Mouse (Mus musculus) erythroblast, embryonic 14.5 days (primary cell): ENCODE measurements around the gene Fibcd1.

ENCODE experiments used
- GATA1 ChIP-seq: IDR thresholded peaks from 2 replicates; pipeline ENCODE4 v1.6.1; 2012; ENCODE audit warnings: low read length, inconsistent platforms, mixed read lengths
- TAL1 ChIP-seq: IDR thresholded peaks from 3 replicates; pipeline ENCODE4 v1.6.1; 2012; ENCODE audit warnings: low read length, inconsistent platforms, mixed read lengths

GRCm38 (mm10) chr2:31822524-31823371 lies 23.1 kb downstream of the Fibcd1 start:
- no peak for TF ChIP-seq GATA1
- TF ChIP-seq TAL1, result no peak
